Mouse (Mus musculus): ENCODE measurements at regions not wholly inside any gene's neighbourhood (a gene's known extent, or its start where the extent isn't known, plus 50 kb on each side); places are given as distances from the start of the nearest gene placed in this dataset.

DNA sequence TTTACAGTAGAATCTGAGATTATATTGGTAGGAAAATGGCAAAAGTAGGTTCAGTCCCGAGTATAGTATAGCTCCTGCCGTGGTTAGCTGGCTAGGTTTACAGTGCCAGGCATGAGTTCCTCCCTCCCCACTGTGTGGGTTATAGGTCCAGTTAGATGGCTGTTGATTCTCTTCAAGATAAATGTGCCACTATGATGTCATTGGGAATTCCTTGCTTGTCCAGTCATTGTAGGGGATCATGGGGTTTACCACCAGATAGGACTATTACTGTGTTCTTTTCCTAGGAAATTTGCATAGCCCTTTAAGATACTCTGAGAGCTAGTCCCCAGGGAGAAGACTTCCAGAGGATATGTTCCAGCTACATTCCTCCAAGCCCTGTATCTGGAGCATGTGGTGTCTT is 119.2 kb upstream of the Itga4 start:
- H3K27ac ChIP-seq (ENCODE audit: control insufficient read depth, insufficient read depth, low read length), result no peak overlapping the region
- DNase-seq, result no peak
- no peak overlapping the region for H3K4me3 ChIP-seq (ENCODE audit: control insufficient read depth, insufficient read depth, low read length)
- TF ChIP-seq CTCF (IDR thresholded peaks at IDR 0.05; ENCODE audit: borderline replicate concordance, control insufficient read depth, extremely low read depth, insufficient read depth, low read length, poor library complexity), result no peak
- TF ChIP-seq POLR2A (IDR thresholded peaks at IDR 0.05; ENCODE audit: control insufficient read depth, extremely low read depth, insufficient read depth, low read length, poor library complexity), result no peak
- no peaks in the 10 kb centered on the region for H3K36me3 ChIP-seq (ENCODE audit: control insufficient read depth, insufficient read depth, low read length)
- no peaks in the 10 kb centered on the region for H3K27me3 ChIP-seq (ENCODE audit: control insufficient read depth, insufficient read depth, low read length)
- peaks cover 9% of the 10 kb centered on the region for H3K4me1 ChIP-seq (replicated peaks; ENCODE audit: control insufficient read depth, insufficient read depth, low read length)
- WGBS, result 90% methylated on average over 2 of the region's 2 CpGs

DNA sequence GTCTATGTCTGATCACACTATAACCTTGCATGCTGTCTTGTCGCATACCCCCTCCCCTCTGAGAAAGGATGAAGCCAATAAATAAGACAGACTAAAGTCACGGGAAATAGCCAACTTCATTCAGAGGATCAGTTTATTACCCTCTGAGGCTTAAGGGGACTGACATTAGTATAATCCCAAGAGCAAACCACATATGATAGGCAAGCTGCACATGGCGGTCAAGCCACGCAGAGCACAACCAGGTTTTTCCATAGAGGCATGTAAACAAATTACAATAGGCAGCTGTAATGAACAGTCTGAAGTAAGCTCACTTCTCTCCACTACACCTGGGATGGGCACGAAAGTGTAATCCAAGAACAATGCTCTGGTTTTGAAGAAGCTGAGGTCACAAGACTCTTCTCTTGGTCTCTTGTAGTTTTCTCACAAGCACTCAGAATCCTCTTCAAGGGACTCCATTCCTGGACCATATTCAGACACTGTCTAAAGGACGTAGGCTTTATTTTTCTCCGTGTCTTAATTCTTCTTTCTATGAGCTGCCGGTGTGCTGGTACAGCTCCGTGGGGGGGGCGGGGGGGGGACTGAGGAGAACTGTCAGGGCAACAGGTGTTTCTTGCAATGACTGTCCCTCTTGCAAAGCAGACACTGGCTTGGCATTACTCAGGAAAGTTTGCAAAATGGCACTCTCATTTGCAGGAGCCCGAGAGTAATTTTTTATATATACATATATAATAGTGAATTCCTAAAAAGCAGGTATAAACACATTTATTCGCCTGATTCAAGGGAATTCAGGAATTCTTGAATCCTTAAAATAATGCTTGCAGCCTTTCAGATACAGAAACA is 118.4 kb upstream of the Itga4 start:
- no peak overlapping the region for H3K27ac ChIP-seq (ENCODE audit: control insufficient read depth, insufficient read depth, low read length)
- WGBS, result 87% methylated on average over 12 of the region's 12 CpGs
- DNase-seq, result no peak
- H3K4me3 ChIP-seq (ENCODE audit: control insufficient read depth, insufficient read depth, low read length), result no peak overlapping the region
- no peaks in the 10 kb centered on the region for H3K27me3 ChIP-seq (ENCODE audit: control insufficient read depth, insufficient read depth, low read length)
- H3K36me3 ChIP-seq (ENCODE audit: control insufficient read depth, insufficient read depth, low read length), result no peaks in the 10 kb centered on the region
- H3K4me1 ChIP-seq (replicated peaks; ENCODE audit: control insufficient read depth, insufficient read depth, low read length), result peaks cover 7% of the 10 kb centered on the region
- TF ChIP-seq POLR2A (IDR thresholded peaks at IDR 0.05; ENCODE audit: control insufficient read depth, extremely low read depth, insufficient read depth, low read length, poor library complexity) (no peak), CTCF (IDR thresholded peaks at IDR 0.05; ENCODE audit: borderline replicate concordance, control insufficient read depth, extremely low read depth, insufficient read depth, low read length, poor library complexity) (no peak)

- H3K4me1 ChIP-seq (replicated peaks; ENCODE audit: control insufficient read depth, insufficient read depth, low read length), result peaks cover 7% of the 10 kb centered on the region
- H3K27ac ChIP-seq (ENCODE audit: control insufficient read depth, insufficient read depth, low read length), result no peak overlapping the region
- no peak for TF ChIP-seq CTCF (IDR thresholded peaks at IDR 0.05; ENCODE audit: borderline replicate concordance, control insufficient read depth, extremely low read depth, insufficient read depth, low read length, poor library complexity)
- no peak for TF ChIP-seq POLR2A (IDR thresholded peaks at IDR 0.05; ENCODE audit: control insufficient read depth, extremely low read depth, insufficient read depth, low read length, poor library complexity)
- H3K27me3 ChIP-seq (ENCODE audit: control insufficient read depth, insufficient read depth, low read length), result no peaks in the 10 kb centered on the region
- no peaks in the 10 kb centered on the region for H3K36me3 ChIP-seq (ENCODE audit: control insufficient read depth, insufficient read depth, low read length)
- WGBS, result 29% methylated on average over 6 of the region's 6 CpGs
- DNase-seq, result no peak
- H3K4me3 ChIP-seq (ENCODE audit: control insufficient read depth, insufficient read depth, low read length), result no peak overlapping the region
These were observed 117.5 kb upstream of the Itga4 start for GRCm38 (mm10) chr2:79137694-79138171.

- 93% methylated on average over 8 of the region's 8 CpGs for WGBS
These were observed 116.7 kb upstream of the Itga4 start for GRCm38 (mm10) chr2:79138368-79139109.

DNA sequence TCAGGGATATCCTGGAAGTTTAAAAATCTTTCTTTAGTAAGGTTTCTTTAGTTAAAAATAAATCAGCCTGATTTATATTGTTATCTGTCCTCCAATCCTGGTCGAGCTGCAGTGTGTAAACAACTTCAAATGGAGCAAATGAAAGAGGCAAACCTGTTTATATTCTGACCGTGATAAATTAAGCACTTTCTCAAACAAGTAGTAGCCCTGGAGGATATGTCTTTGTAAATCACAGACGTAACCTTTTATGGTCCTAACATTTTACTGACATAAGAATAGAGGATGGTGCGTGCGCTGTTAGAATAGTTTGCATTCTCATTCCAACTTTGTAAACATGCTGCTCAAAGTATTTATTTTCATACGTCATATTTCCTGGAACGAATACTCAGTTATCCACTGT is 113.3 kb upstream of the Itga4 start:
- no peak overlapping the region for H3K27ac ChIP-seq (ENCODE audit: control insufficient read depth, insufficient read depth, low read length)
- no peaks in the 10 kb centered on the region for H3K27me3 ChIP-seq (ENCODE audit: control insufficient read depth, insufficient read depth, low read length)
- no peak for DNase-seq
- no peak for TF ChIP-seq CTCF (IDR thresholded peaks at IDR 0.05; ENCODE audit: borderline replicate concordance, control insufficient read depth, extremely low read depth, insufficient read depth, low read length, poor library complexity)
- no peak for TF ChIP-seq POLR2A (IDR thresholded peaks at IDR 0.05; ENCODE audit: control insufficient read depth, extremely low read depth, insufficient read depth, low read length, poor library complexity)
- H3K4me3 ChIP-seq (ENCODE audit: control insufficient read depth, insufficient read depth, low read length), result no peak overlapping the region
- no peaks in the 10 kb centered on the region for H3K36me3 ChIP-seq (ENCODE audit: control insufficient read depth, insufficient read depth, low read length)
- 95% methylated on average over 7 of the region's 7 CpGs for WGBS
- peaks cover 7% of the 10 kb centered on the region for H3K4me1 ChIP-seq (replicated peaks; ENCODE audit: control insufficient read depth, insufficient read depth, low read length)

More at GRCm38 (mm10) chr2:79138368-79139109, 116.7 kb upstream of the Itga4 start:
- no peak for TF ChIP-seq POLR2A (IDR thresholded peaks at IDR 0.05; ENCODE audit: control insufficient read depth, extremely low read depth, insufficient read depth, low read length, poor library complexity)
- TF ChIP-seq CTCF (IDR thresholded peaks at IDR 0.05; ENCODE audit: borderline replicate concordance, control insufficient read depth, extremely low read depth, insufficient read depth, low read length, poor library complexity), result no peak
- H3K27ac ChIP-seq (ENCODE audit: control insufficient read depth, insufficient read depth, low read length), result no peak overlapping the region
- H3K4me1 ChIP-seq (replicated peaks; ENCODE audit: control insufficient read depth, insufficient read depth, low read length), result peaks cover 7% of the 10 kb centered on the region
- DNase-seq, result no peak
- H3K36me3 ChIP-seq (ENCODE audit: control insufficient read depth, insufficient read depth, low read length), result no peaks in the 10 kb centered on the region
- no peaks in the 10 kb centered on the region for H3K27me3 ChIP-seq (ENCODE audit: control insufficient read depth, insufficient read depth, low read length)
- H3K4me3 ChIP-seq (ENCODE audit: control insufficient read depth, insufficient read depth, low read length), result no peak overlapping the region

DNA sequence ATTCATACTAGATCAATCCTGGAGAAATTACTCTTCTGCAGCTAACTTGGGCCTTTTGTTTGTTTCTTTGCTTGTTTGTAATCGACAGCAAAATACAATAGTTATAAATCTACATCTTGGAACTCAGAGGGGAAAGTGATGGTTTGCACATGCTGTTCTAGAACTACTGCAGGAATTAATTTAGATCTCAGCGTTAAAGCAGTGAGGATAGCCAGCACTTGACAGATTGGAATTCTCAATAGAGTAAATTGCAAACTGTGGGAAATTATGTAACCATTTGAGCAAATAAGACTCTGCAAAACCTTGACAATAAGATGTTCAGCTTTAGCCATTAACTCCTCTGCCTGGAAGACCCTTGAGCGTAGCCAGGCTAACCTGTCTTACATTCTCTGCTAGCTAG is 112.0 kb upstream of the Itga4 start:
- Histone ChIP-seq H3K36me3 (ENCODE audit: control insufficient read depth, insufficient read depth, low read length) (no peaks in the 10 kb centered on the region), H3K4me3 (ENCODE audit: control insufficient read depth, insufficient read depth, low read length) (no peak overlapping the region), H3K4me1 (replicated peaks; ENCODE audit: control insufficient read depth, insufficient read depth, low read length) (peaks cover 2% of the 10 kb centered on the region; the same call in 1 of the 2 replicates), H3K27ac (ENCODE audit: control insufficient read depth, insufficient read depth, low read length) (no peak overlapping the region), H3K27me3 (ENCODE audit: control insufficient read depth, insufficient read depth, low read length) (no peaks in the 10 kb centered on the region)
- DNase-seq, result no peak
- WGBS, result 97% methylated on average over 3 of the region's 3 CpGs
- TF ChIP-seq POLR2A (IDR thresholded peaks at IDR 0.05; ENCODE audit: control insufficient read depth, extremely low read depth, insufficient read depth, low read length, poor library complexity) (no peak), CTCF (IDR thresholded peaks at IDR 0.05; ENCODE audit: borderline replicate concordance, control insufficient read depth, extremely low read depth, insufficient read depth, low read length, poor library complexity) (no peak)
